Mouse (Mus musculus) left cerebral cortex, adult 11 months (tissue): ENCODE data around the gene Zkscan7.

Source experiments
- DNase-seq: peaks from one replicate; pipeline ENCODE4 v3.0.0; 2022; ENCODE audit warnings: low spot score

Zkscan7 gene

GRCm38 (mm10) chr9:122902717-122903535, 17.4 kb downstream of the Zkscan7 start:
- no peak for DNase-seq

GRCm38 (mm10) chr9:122922436-122922835, 37.0 kb downstream of the Zkscan7 start:
- DNase-seq = no peak

- DNase-seq = peak; percentile 43
Observed at GRCm38 (mm10) chr9:122922936-122923381, 37.5 kb downstream of the Zkscan7 start, which contains the start of gene Zfp105. Gene Zfp105 (plus strand): TSS chr9:122923072.

- DNase-seq = no peak
Observed at GRCm38 (mm10) chr9:122928915-122929314, 43.4 kb downstream of the Zkscan7 start.
